ENCODE assay signal across 8 mouse cellular contexts in genomic region chr19:45032570-45033332, GRCm38 (mm10). TPM values are rescaled to one million over a fixed set of nuclear protein-coding genes. Genes with fewer than 3 reads are reported as not detected.
DNase-seq lines count a peak whose midpoint lies in the region; ATAC-seq and TF ChIP-seq lines count a peak whose summit lies in the region.

No protein-coding gene starts in this region.

- TF ChIP-seq EP300 in lung, postnatal 0 days (IDR thresholded peaks at IDR 0.05), result no peak
- TF ChIP-seq EP300 in stomach, postnatal 0 days (optimal IDR thresholded peaks at IDR 0.05), result no peak

- H3K4me1 ChIP-seq in forebrain, postnatal 0 days (ENCODE audit: insufficient read depth), result 0 out of 2 replicates have a peak, but pooled peaks cover 5% of the 10 kb centered on the region
- peaks cover 3% of the 10 kb centered on the region for H3K4me1 ChIP-seq in forebrain, embryonic 13.5 days
- no peaks in the 10 kb centered on the region; the same call in 1 of the 2 replicates for H3K4me1 ChIP-seq in lung, postnatal 0 days (ENCODE audit: insufficient read depth, low read depth, low read length)
- H3K4me1 ChIP-seq in stomach, postnatal 0 days (replicated peaks; ENCODE audit: control insufficient read depth, insufficient read depth), result peaks cover 10% of the 10 kb centered on the region

- no peak overlapping the region for H3K4me3 ChIP-seq in forebrain, postnatal 0 days (ENCODE audit: low read depth, low read length)
- no peak overlapping the region for H3K4me3 ChIP-seq in forebrain, embryonic 13.5 days
- H3K4me3 ChIP-seq in lung, postnatal 0 days (ENCODE audit: low read depth, low read length), result no peak overlapping the region
- no peak overlapping the region for H3K4me3 ChIP-seq in stomach, postnatal 0 days (ENCODE audit: low read depth, low read length)

- 46% methylated on average over 17 of the region's 17 CpGs for WGBS in forebrain, postnatal 0 days
- WGBS in forebrain, embryonic 13.5 days, result 51% methylated on average over 17 of the region's 17 CpGs
- 49% methylated on average over 17 of the region's 17 CpGs for WGBS in lung, postnatal 0 days
- 53% methylated on average over 17 of the region's 17 CpGs for WGBS in stomach, postnatal 0 days

- H3K4me2 ChIP-seq in forebrain, postnatal 0 days (ENCODE audit: low read depth), result no peak overlapping the region
- H3K4me2 ChIP-seq in forebrain, embryonic 13.5 days, result no peak overlapping the region
- no peak overlapping the region for H3K4me2 ChIP-seq in lung, postnatal 0 days (replicated peaks; ENCODE audit: low read depth, low read length)
- no peak overlapping the region for H3K4me2 ChIP-seq in stomach, postnatal 0 days (replicated peaks; ENCODE audit: low read depth)

- H3K36me3 ChIP-seq in forebrain, postnatal 0 days (ENCODE audit: insufficient read depth), result no peaks in the 10 kb centered on the region
- peaks cover 6% of the 10 kb centered on the region for H3K36me3 ChIP-seq in forebrain, embryonic 13.5 days (ENCODE audit: poor library complexity, severe bottlenecking)
- no peaks in the 10 kb centered on the region for H3K36me3 ChIP-seq in lung, postnatal 0 days (ENCODE audit: insufficient read depth, low read length)
- H3K36me3 ChIP-seq in stomach, postnatal 0 days (ENCODE audit: control insufficient read depth, insufficient read depth, low read length), result no peaks in the 10 kb centered on the region

- no peak for ATAC-seq in forebrain, postnatal 0 days
- no peak for ATAC-seq in forebrain, embryonic 13.5 days
- ATAC-seq in lung, postnatal 0 days, result no peak
- ATAC-seq in common myeloid progenitor, adult 5-6 weeks (replicated peaks; ENCODE audit: low read depth, poor library complexity, severe bottlenecking), result peak; percentile 30
- peak; percentile 24; the same call in 1 of the 2 replicates for ATAC-seq in stomach, postnatal 0 days (ENCODE audit: low FRiP score, low TSS enrichment)

- no peak overlapping the region for H3K27ac ChIP-seq in forebrain, postnatal 0 days (ENCODE audit: low read depth, low read length)
- H3K27ac ChIP-seq in forebrain, embryonic 13.5 days, result no peak overlapping the region
- H3K27ac ChIP-seq in lung, postnatal 0 days (ENCODE audit: low read length), result no peak overlapping the region
- H3K27ac ChIP-seq in stomach, postnatal 0 days (replicated peaks), result no peak overlapping the region

- peak; percentile 53 for TF ChIP-seq CTCF in forebrain, postnatal 0 days (IDR thresholded peaks at IDR 0.05; ENCODE audit: low read depth)
- peak; percentile 69 for TF ChIP-seq CTCF in lung, postnatal 0 days (IDR thresholded peaks at IDR 0.05)
- peak; percentile 72 for TF ChIP-seq CTCF in stomach, postnatal 0 days (IDR thresholded peaks at IDR 0.05; ENCODE audit: low read depth)

- H3K9me3 ChIP-seq in forebrain, postnatal 0 days (ENCODE audit: low read length), result no peaks in the 10 kb centered on the region
- H3K9me3 ChIP-seq in forebrain, embryonic 13.5 days (replicated peaks), result no peaks in the 10 kb centered on the region
- H3K9me3 ChIP-seq in lung, postnatal 0 days (ENCODE audit: low read length), result no peaks in the 10 kb centered on the region
- H3K9me3 ChIP-seq in stomach, postnatal 0 days (ENCODE audit: control insufficient read depth, low read length), result no peaks in the 10 kb centered on the region

- no peak overlapping the region for H3K9ac ChIP-seq in forebrain, postnatal 0 days
- H3K9ac ChIP-seq in forebrain, embryonic 13.5 days, result no peak overlapping the region
- no peak overlapping the region for H3K9ac ChIP-seq in lung, postnatal 0 days (replicated peaks; ENCODE audit: low read depth)
- no peak overlapping the region for H3K9ac ChIP-seq in stomach, postnatal 0 days (ENCODE audit: low read length)

- DNase-seq in forebrain, postnatal 0 days, result no peak
- DNase-seq in lung, postnatal 0 days (ENCODE audit: low spot score), result peak; percentile 66
- DNase-seq in lung, adult 18-20 months, result no peak
- DNase-seq in stomach, postnatal 0 days (ENCODE audit: low spot score), result peak; percentile 48
- DNase-seq in c-Kit-positive CD71-positive TER-119-positive erythroid progenitor cells, embryonic 14.5 days (ENCODE audit: low spot score), result no peak
- no peak for DNase-seq in urinary bladder, adult 18-20 months (ENCODE audit: low spot score in 2 of 2)

- no peaks in the 10 kb centered on the region for H3K27me3 ChIP-seq in forebrain, postnatal 0 days (ENCODE audit: insufficient read depth, low read length)
- no peaks in the 10 kb centered on the region for H3K27me3 ChIP-seq in forebrain, embryonic 13.5 days
- H3K27me3 ChIP-seq in lung, postnatal 0 days (replicated peaks; ENCODE audit: insufficient read depth, low read length), result no peaks in the 10 kb centered on the region
- no peaks in the 10 kb centered on the region for H3K27me3 ChIP-seq in stomach, postnatal 0 days (ENCODE audit: control insufficient read depth, insufficient read depth, low read length)

RNA-seq across cellular contexts. Expression of gene Pdzd7, which starts 12.8 kb away (rescaled TPM):
- 5.2 and 6.4 TPM in 2 replicates for total RNA-seq in forebrain, postnatal 0 days (2014; rRNA removed)
- polyA plus RNA-seq in forebrain, postnatal 0 days (2015; fragmentation: Nextera tagmentation; extraction: Ambion mirVana), result 1.6 and 1.9 TPM in 2 replicates
- polyA plus RNA-seq in forebrain, embryonic 13.5 days (2015; fragmentation: Nextera tagmentation; extraction: Ambion mirVana), result 0.92 and 1.5 TPM in 2 replicates
- 0.12 and 0.13 TPM in 2 replicates for polyA plus RNA-seq in lung, postnatal 0 days (2015; fragmentation: Nextera tagmentation; extraction: Ambion mirVana)
- total RNA-seq in common myeloid progenitor, adult 5-6 weeks (2017), result 0.23 TPM in 1 of 2 replicates, not detected in the other
- 0.33 TPM in 2 replicates for polyA plus RNA-seq in stomach, postnatal 0 days (2015; fragmentation: Nextera tagmentation; extraction: Ambion mirVana)

RNA-seq across cellular contexts. Expression of gene Sfxn3, which starts 14.6 kb away (rescaled TPM):
- 50.7 and 53.1 TPM in 2 replicates for total RNA-seq in forebrain, postnatal 0 days (2014; rRNA removed)
- 93.3 and 106 TPM in 2 replicates for polyA plus RNA-seq in forebrain, postnatal 0 days (2015; fragmentation: Nextera tagmentation; extraction: Ambion mirVana)
- polyA plus RNA-seq in forebrain, embryonic 13.5 days (2015; fragmentation: Nextera tagmentation; extraction: Ambion mirVana), result 38.8 and 42.2 TPM in 2 replicates
- 45.6 and 53.0 TPM in 2 replicates for polyA plus RNA-seq in lung, postnatal 0 days (2015; fragmentation: Nextera tagmentation; extraction: Ambion mirVana)
- total RNA-seq in common myeloid progenitor, adult 5-6 weeks (2017), result 8.6 and 11.0 TPM in 2 replicates
- polyA plus RNA-seq in stomach, postnatal 0 days (2015; fragmentation: Nextera tagmentation; extraction: Ambion mirVana), result 26.7 and 29.7 TPM in 2 replicates

RNA-seq across cellular contexts. Expression of gene Lzts2, which starts 18.5 kb away (rescaled TPM):
- 26.6 and 29.3 TPM in 2 replicates for total RNA-seq in forebrain, postnatal 0 days (2014; rRNA removed)
- 14.6 and 15.0 TPM in 2 replicates for polyA plus RNA-seq in forebrain, postnatal 0 days (2015; fragmentation: Nextera tagmentation; extraction: Ambion mirVana)
- polyA plus RNA-seq in forebrain, embryonic 13.5 days (2015; fragmentation: Nextera tagmentation; extraction: Ambion mirVana), result 24.5 and 24.7 TPM in 2 replicates
- 56.0 and 59.4 TPM in 2 replicates for polyA plus RNA-seq in lung, postnatal 0 days (2015; fragmentation: Nextera tagmentation; extraction: Ambion mirVana)
- total RNA-seq in common myeloid progenitor, adult 5-6 weeks (2017), result 14.2 and 16.9 TPM in 2 replicates
- 40.1 and 45.0 TPM in 2 replicates for polyA plus RNA-seq in stomach, postnatal 0 days (2015; fragmentation: Nextera tagmentation; extraction: Ambion mirVana)

RNA-seq across cellular contexts. Expression of gene Mrpl43, which starts 26.5 kb away (rescaled TPM):
- 60.6 and 62.2 TPM in 2 replicates for total RNA-seq in forebrain, postnatal 0 days (2014; rRNA removed)
- 85.7 and 99.2 TPM in 2 replicates for polyA plus RNA-seq in forebrain, postnatal 0 days (2015; fragmentation: Nextera tagmentation; extraction: Ambion mirVana)
- 82.2 and 89.7 TPM in 2 replicates for polyA plus RNA-seq in forebrain, embryonic 13.5 days (2015; fragmentation: Nextera tagmentation; extraction: Ambion mirVana)
- 62.6 and 63.3 TPM in 2 replicates for polyA plus RNA-seq in lung, postnatal 0 days (2015; fragmentation: Nextera tagmentation; extraction: Ambion mirVana)
- 19.0 and 36.4 TPM in 2 replicates for total RNA-seq in common myeloid progenitor, adult 5-6 weeks (2017)
- polyA plus RNA-seq in stomach, postnatal 0 days (2015; fragmentation: Nextera tagmentation; extraction: Ambion mirVana), result 67.2 and 67.3 TPM in 2 replicates

RNA-seq across cellular contexts. Expression of gene Twnk, which starts 27.3 kb away (rescaled TPM):
- 7.7 and 8.6 TPM in 2 replicates for total RNA-seq in forebrain, postnatal 0 days (2014; rRNA removed)
- 8.8 and 10.8 TPM in 2 replicates for polyA plus RNA-seq in forebrain, postnatal 0 days (2015; fragmentation: Nextera tagmentation; extraction: Ambion mirVana)
- polyA plus RNA-seq in forebrain, embryonic 13.5 days (2015; fragmentation: Nextera tagmentation; extraction: Ambion mirVana), result 21.1 and 22.2 TPM in 2 replicates
- polyA plus RNA-seq in lung, postnatal 0 days (2015; fragmentation: Nextera tagmentation; extraction: Ambion mirVana), result 7.5 and 7.9 TPM in 2 replicates
- total RNA-seq in common myeloid progenitor, adult 5-6 weeks (2017), result 31.0 and 32.2 TPM in 2 replicates
- polyA plus RNA-seq in stomach, postnatal 0 days (2015; fragmentation: Nextera tagmentation; extraction: Ambion mirVana), result 7.9 and 8.5 TPM in 2 replicates

Comparison
In these comparisons a context has a peak if more than half of its experiments do, and no peak if none do; other contexts are left out.
1. DNase-seq: peak in lung, postnatal 0 days (single experiment) and stomach, postnatal 0 days (single experiment); none in forebrain, postnatal 0 days (single experiment), lung, adult 18-20 months (0 of 2), c-Kit-positive CD71-positive TER-119-positive erythroid progenitor cells, embryonic 14.5 days (single experiment) and urinary bladder, adult 18-20 months (0 of 2).
2. ATAC-seq: peak in common myeloid progenitor, adult 5-6 weeks (single experiment) and stomach, postnatal 0 days (single experiment); none in forebrain, postnatal 0 days (single experiment), forebrain, embryonic 13.5 days (single experiment) and lung, postnatal 0 days (single experiment).
3. Peak in every context shown above with its lines, with median percentiles within 50 percentile points of each other: CTCF ChIP-seq.